Mouse (Mus musculus): Measurements from ENCODE around the gene Comt.

DNA sequence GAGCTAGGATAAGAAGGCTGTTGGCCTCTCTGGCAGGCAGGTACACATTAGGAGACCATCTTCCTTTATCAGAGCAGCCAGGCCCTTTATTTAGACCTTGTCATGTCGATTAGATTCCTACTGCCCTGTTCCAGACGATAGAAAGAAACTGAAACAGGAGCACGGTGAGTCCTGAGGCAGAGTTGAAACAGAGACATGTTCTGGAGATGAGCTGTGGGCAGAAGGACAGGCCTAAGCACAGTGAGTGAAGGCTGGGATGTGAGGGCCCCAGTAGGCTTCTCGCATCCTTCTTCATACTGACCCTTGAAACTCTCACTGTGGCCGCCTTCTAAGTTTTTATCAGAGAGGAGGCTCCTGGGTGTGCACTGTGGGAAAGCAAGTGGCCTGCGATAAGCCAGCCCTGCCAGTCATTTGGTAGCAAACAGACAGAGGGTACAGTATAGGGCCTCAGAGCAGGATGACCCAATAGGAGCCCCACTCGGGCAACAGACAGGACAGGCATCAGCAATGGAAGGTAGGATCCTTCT lies 1.9 kb upstream of the Comt start:
- TF ChIP-seq CTCF (IDR thresholded peaks at IDR 0.05; ENCODE audit: low read depth, low read length), result no peak
- no peak for TF ChIP-seq POLR2AphosphoS5 (IDR thresholded peaks at IDR 0.05; ENCODE audit: insufficient replicate concordance, low read depth, low read length)
- no peak for TF ChIP-seq GATA1 (IDR thresholded peaks at IDR 0.05; ENCODE audit: borderline replicate concordance, low read length)
- TF ChIP-seq TAL1 (conservative IDR thresholded peaks at IDR 0.05; ENCODE audit: low read depth, low read length), result peak; percentile 58
- no peak for TF ChIP-seq GATA2 (IDR thresholded peaks at IDR 0.05; ENCODE audit: borderline replicate concordance, low read depth, low read length)
